Mouse (Mus musculus) cerebellum, postnatal 14 days (tissue): ENCODE measurements around the gene Prkn.
A peak's percentile ranks its signal among the peaks of the same experiment; 100 is the strongest.

Experiments
- DNase-seq, 2 experiments: peaks; one replicate each; pipeline ENCODE4 v3.0.0; 2021; ENCODE audit warnings: mixed read lengths in 2 of 2

The Prkn gene

GRCm38 (mm10) chr17:11765117-11765516, 924.9 kb downstream of the Prkn start:
- no peak for DNase-seq

- no peak for DNase-seq
These were observed 925.4 kb downstream of the Prkn start for GRCm38 (mm10) chr17:11765581-11765980.

- DNase-seq, result no peak
These were observed 927.1 kb downstream of the Prkn start for GRCm38 (mm10) chr17:11767301-11767700.

- DNase-seq, result no peak
These were observed 928.2 kb downstream of the Prkn start for GRCm38 (mm10) chr17:11768345-11768744.

GRCm38 (mm10) chr17:11768971-11769370, 928.8 kb downstream of the Prkn start:
- peak; percentile 46 to 52 for DNase-seq

GRCm38 (mm10) chr17:11769513-11769912, 929.3 kb downstream of the Prkn start:
- DNase-seq, result no peak

- no peak for DNase-seq
These were observed 939.4 kb downstream of the Prkn start for GRCm38 (mm10) chr17:11779547-11779946.

- DNase-seq, result peak; percentile 50 to 57
These were observed 939.8 kb downstream of the Prkn start for GRCm38 (mm10) chr17:11780005-11780404.

- DNase-seq, result no peak
These were observed 940.8 kb downstream of the Prkn start for GRCm38 (mm10) chr17:11780805-11781481.

GRCm38 (mm10) chr17:11788270-11788936, 948.2 kb downstream of the Prkn start:
- DNase-seq, result no peak

GRCm38 (mm10) chr17:11795979-11796378, 955.8 kb downstream of the Prkn start:
- DNase-seq, result no peak

- DNase-seq, result no peak
These were observed 961.0 kb downstream of the Prkn start for GRCm38 (mm10) chr17:11801226-11801625.

- DNase-seq, result no peak
These were observed 967.1 kb downstream of the Prkn start for GRCm38 (mm10) chr17:11807280-11807679.

GRCm38 (mm10) chr17:11817886-11818285, 977.7 kb downstream of the Prkn start:
- no peak for DNase-seq

- DNase-seq, result no peak
These were observed 979.3 kb downstream of the Prkn start for GRCm38 (mm10) chr17:11819506-11819905.

GRCm38 (mm10) chr17:11820757-11821156, 980.6 kb downstream of the Prkn start:
- no peak for DNase-seq

GRCm38 (mm10) chr17:11829501-11829900, 989.3 kb downstream of the Prkn start:
- no peak for DNase-seq

- DNase-seq, result no peak
These were observed 996.9 kb downstream of the Prkn start for GRCm38 (mm10) chr17:11837121-11837520.

GRCm38 (mm10) chr17:11844436-11844835, 1004.3 kb downstream of the Prkn start:
- no peak for DNase-seq

- no peak for DNase-seq
These were observed 1004.8 kb downstream of the Prkn start for GRCm38 (mm10) chr17:11844989-11845388.

GRCm38 (mm10) chr17:11845506-11845905, 1005.3 kb downstream of the Prkn start:
- DNase-seq, result no peak

GRCm38 (mm10) chr17:11854571-11854970, 1014.4 kb downstream of the Prkn start:
- no peak for DNase-seq

GRCm38 (mm10) chr17:11858772-11859405, 1018.7 kb downstream of the Prkn start:
- DNase-seq, result no peak

- no peak for DNase-seq
These were observed 1021.0 kb downstream of the Prkn start for GRCm38 (mm10) chr17:11861178-11861577.
